Mouse (Mus musculus) embryonic fibroblast, embryonic 13.5 days (primary cell): Measurements from ENCODE around the gene Lelp1. TPM values are rescaled to one million over a fixed set of nuclear protein-coding genes. Genes with fewer than 3 reads are reported as not detected.
A peak's percentile ranks its signal among the peaks of the same experiment; 100 is the strongest.

Source experiments
- H3K27ac ChIP-seq: 2 replicates; pipeline ENCODE4 v1.5.1; 2012; ENCODE audit warnings: low read length, control low read depth, inconsistent platforms; ENCODE audit not compliant: insufficient read depth
- H3K4me1 ChIP-seq: 2 replicates; pipeline ENCODE4 v1.6.1; 2011; ENCODE audit warnings: low read length; ENCODE audit not compliant: control insufficient read depth, insufficient read depth
- H3K4me3 ChIP-seq: 2 replicates; pipeline ENCODE4 v1.5.1; 2011; ENCODE audit warnings: mild to moderate bottlenecking, control low read depth, low read length; ENCODE audit not compliant: insufficient read depth
- CTCF ChIP-seq: IDR thresholded peaks from 2 replicates; pipeline ENCODE4 v1.5.1; 2011; ENCODE audit warnings: mild to moderate bottlenecking, control low read depth, low read length, moderate library complexity, borderline replicate concordance; ENCODE audit not compliant: insufficient read depth
- POLR2A ChIP-seq: IDR thresholded peaks from 2 replicates; pipeline ENCODE4 v1.6.1; 2011; ENCODE audit warnings: low read depth, mild to moderate bottlenecking, control low read depth, low read length, moderate library complexity
- polyA plus RNA-seq: library from polyadenylated mRNA; stranded (reverse); fragments of >200 nt; gene quantifications from 2 replicates; pipeline ENCODE4 v1.2.4, GENCODE M21; 2011; ENCODE audit warnings: low read depth; ENCODE audit not compliant: missing spikeins, insufficient read length

Gene Lelp1
- polyA plus RNA-seq, 1 experiment, result not detected

DNA sequence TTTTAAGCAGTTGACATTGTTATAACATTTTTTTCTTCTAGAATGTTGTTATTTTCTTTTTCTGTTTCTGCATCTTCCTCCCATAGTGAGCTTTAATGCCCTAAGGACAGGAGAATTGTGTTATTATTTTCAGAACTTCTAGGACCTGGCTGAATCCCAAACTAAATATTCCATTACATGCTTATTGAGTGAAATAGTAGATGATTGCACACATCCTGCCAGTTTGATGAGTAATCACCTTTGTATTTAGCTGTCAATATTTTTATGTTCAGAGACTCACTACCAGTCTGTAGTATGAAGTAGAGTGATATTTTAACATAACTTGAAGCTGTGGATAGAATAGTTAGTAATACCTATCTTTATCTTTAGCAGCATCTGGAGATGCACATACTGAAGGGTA lies 31.0 kb downstream of the Lelp1 start:
- Histone ChIP-seq H3K4me3 (no peak overlapping the region), H3K4me1 (no peaks in the 10 kb centered on the region; the same call in 1 of the 2 replicates), H3K27ac (no peak overlapping the region)
- TF ChIP-seq CTCF, result no peak
- no peak for TF ChIP-seq POLR2A

DNA sequence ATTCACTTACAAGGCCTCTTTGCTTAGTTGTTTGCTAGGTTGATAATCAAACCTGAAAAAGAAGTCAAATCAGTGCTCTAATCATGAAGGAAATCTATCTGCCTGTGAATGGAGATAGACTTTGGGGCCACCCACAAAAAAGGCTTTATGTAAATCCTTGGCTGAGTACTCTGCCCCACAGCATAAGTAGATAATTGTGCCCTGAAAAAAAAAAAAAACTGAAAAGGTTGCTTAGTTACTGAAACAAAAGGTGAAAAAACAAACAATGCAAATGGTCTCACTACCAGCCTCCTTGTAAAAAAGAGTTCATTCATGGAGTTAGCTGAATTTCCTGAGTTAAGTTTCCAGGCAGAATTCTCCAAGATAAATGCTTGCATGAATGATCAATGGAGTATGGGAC lies 31.8 kb downstream of the Lelp1 start:
- TF ChIP-seq POLR2A (no peak), CTCF (no peak)
- Histone ChIP-seq H3K27ac (no peak overlapping the region), H3K4me1 (no peaks in the 10 kb centered on the region; the same call in 1 of the 2 replicates), H3K4me3 (no peak overlapping the region)

DNA sequence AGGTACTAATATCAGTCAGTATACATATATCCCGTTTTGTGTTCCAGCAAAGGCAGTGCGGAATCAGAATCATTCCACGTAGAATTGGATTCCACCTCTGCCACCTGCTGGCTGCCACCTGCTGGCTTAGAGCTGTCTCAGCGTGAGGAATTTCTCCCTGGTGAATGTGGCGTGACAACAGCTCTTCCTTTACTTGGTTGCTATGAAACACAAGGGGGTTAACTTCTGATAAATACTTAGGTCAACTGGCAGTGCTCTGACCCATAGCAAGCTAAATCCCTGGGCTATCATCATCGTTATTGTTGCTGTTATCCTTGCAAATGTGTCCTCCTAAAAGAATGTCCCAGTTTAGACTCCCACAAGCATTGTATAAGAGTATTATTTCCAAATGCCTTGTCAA lies 36.0 kb downstream of the Lelp1 start:
- no peak overlapping the region for H3K27ac ChIP-seq
- H3K4me1 ChIP-seq, result no peaks in the 10 kb centered on the region
- H3K4me3 ChIP-seq, result no peak overlapping the region
- peak; percentile 23; the same call in 1 of the 2 replicates for TF ChIP-seq CTCF
- no peak for TF ChIP-seq POLR2A

Other genes with a start within 250 kb of the Lelp1 start
- not detected in 2 replicates for gene Pglyrp3, start 128.2 kb downstream of the Lelp1 start, polyA plus RNA-seq
- not detected in 2 replicates for gene Lor, start 59.6 kb downstream of the Lelp1 start, polyA plus RNA-seq
- 0.42 TPM in 1 of 2 replicates, not detected in the other for gene Prr9, start 18.8 kb downstream of the Lelp1 start, polyA plus RNA-seq
- not detected in 2 replicates for gene Sprr2a1, start 73.1 kb upstream of the Lelp1 start, polyA plus RNA-seq
- gene Sprr2a2, start 73.2 kb upstream of the Lelp1 start, polyA plus RNA-seq, result not detected in 2 replicates
- not detected in 2 replicates for gene Sprr2a3, start 142.7 kb upstream of the Lelp1 start, polyA plus RNA-seq
- not detected in 2 replicates for gene Sprr2b, start 173.9 kb upstream of the Lelp1 start, polyA plus RNA-seq
- gene Sprr2d, start 196.4 kb upstream of the Lelp1 start, polyA plus RNA-seq, result not detected in 2 replicates
- gene Sprr2e, start 209.4 kb upstream of the Lelp1 start, polyA plus RNA-seq, result not detected in 2 replicates
- gene Sprr2f, start 222.4 kb upstream of the Lelp1 start, polyA plus RNA-seq, result not detected in 2 replicates
- gene Sprr2h, start 242.9 kb upstream of the Lelp1 start, polyA plus RNA-seq, result not detected in 2 replicates